In genomic region chr11:90249025-90249650, GRCm38 (mm10) we compare ENCODE assay signal across 8 mouse cellular contexts. TPM values are rescaled to one million over a fixed set of nuclear protein-coding genes. Genes with fewer than 3 reads are reported as not detected.
A peak's percentile ranks its signal among the peaks of the same experiment; 100 is the strongest.
DNase-seq lines count a peak whose midpoint lies in the region; ATAC-seq and TF ChIP-seq lines count a peak whose summit lies in the region.

TSS of gene Mmd (plus strand) at chr11:90249456.

- no peak for TF ChIP-seq CTCF in Patski (IDR thresholded peaks at IDR 0.05)

- no peaks in the 10 kb centered on the region for H3K27me3 ChIP-seq in Patski
- 0 out of 2 replicates have a peak, but pooled peaks cover 2% of the 10 kb centered on the region for H3K27me3 ChIP-seq in hindbrain, embryonic 13.5 days

- peak within 1 kb of the TSS; percentile 93 for H3K9ac ChIP-seq in hindbrain, embryonic 13.5 days

- DNase-seq in Patski (ENCODE audit: low read depth, low spot score), result peak; percentile 80
- peak; percentile 94 to 96 for DNase-seq in cerebellum, postnatal 14 days
- peak; percentile 97 for DNase-seq in frontal cortex, postnatal 14 days (ENCODE audit: low spot score in 2 of 2)
- DNase-seq in layer of hippocampus, postnatal 25 days (ENCODE audit: extremely low spot score in 1 of 2, low spot score in 1 of 2), result peak; percentile 80 to 93
- peak; percentile 99 for DNase-seq in lung, postnatal 25 days (ENCODE audit: low spot score)
- DNase-seq in retina, embryonic 14.5 days (ENCODE audit: low spot score), result peak; percentile 98
- peak; percentile 98 for DNase-seq in thymus, postnatal 4 days

- H3K9me3 ChIP-seq in hindbrain, embryonic 13.5 days, result no peaks in the 10 kb centered on the region

- peak; percentile 100 for ATAC-seq in Patski
- peak; percentile 98 for ATAC-seq in hindbrain, embryonic 13.5 days (ENCODE audit: low FRiP score)

- peak within 1 kb of the TSS; percentile 94 for H3K27ac ChIP-seq in hindbrain, embryonic 13.5 days

- CTCF ChIA-PET in Patski (lab: Charles Lee), result no interaction called here

- in situ Hi-C loops in Patski (cut with MboI; ENCODE audit: low pct_unique_long_range_greater_than_20kb), result no loop called here

- WGBS in hindbrain, embryonic 13.5 days, result under 1% methylated on average over 47 of the region's 51 CpGs

- no peaks in the 10 kb centered on the region for H3K36me3 ChIP-seq in hindbrain, embryonic 13.5 days

- POLR2A ChIA-PET in Patski (lab: Charles Lee), result interaction anchor here (0.6 to 0.7 kb wide), 2 partner anchors 24 to 66 kb away, joined by 3 read pairs; no protein-coding TSS in a partner anchor

- peak within 1 kb of the TSS; percentile 85 for H3K4me3 ChIP-seq in hindbrain, embryonic 13.5 days

- peaks cover 33% of the 10 kb centered on the region for H3K4me1 ChIP-seq in hindbrain, embryonic 13.5 days (replicated peaks)

- H3K4me2 ChIP-seq in hindbrain, embryonic 13.5 days, result peak within 1 kb of the TSS; percentile 68

RNA-seq across cellular contexts. Expression of gene Mmd, which starts in this region (rescaled TPM):
- polyA plus RNA-seq in Patski (2021), result 31.4 TPM
- 105 and 114 TPM in 2 replicates for polyA plus RNA-seq in hindbrain, embryonic 13.5 days (2015; fragmentation: Nextera tagmentation; extraction: Ambion mirVana)
- total RNA-seq in layer of hippocampus, postnatal 25 days (2021), result 100 to 1,000 TPM; 342 to 379 TPM

Comparison
In these comparisons a context has a peak if more than half of its experiments do, and no peak if none do; other contexts are left out.
1. Peak in every context shown above with its lines: DNase-seq, ATAC-seq, H3K4me3 ChIP-seq and H3K27ac ChIP-seq.